Mouse (Mus musculus) CH12.LX (cell line): Measurements from ENCODE around the gene Zfp458. TPM values are rescaled to one million over a fixed set of nuclear protein-coding genes. Genes with fewer than 3 reads are reported as not detected.

Experiments used
- DNase-seq: peaks from one replicate; pipeline ENCODE4 v3.0.0-alpha.2; 2013; ENCODE audit errors: extremely low read depth
- H3K27ac ChIP-seq: 2 replicates; pipeline ENCODE4 v1.5.1; 2012; ENCODE audit warnings: low read depth, mild to moderate bottlenecking, control low read depth, moderate library complexity; ENCODE audit not compliant: insufficient read depth
- H3K27me3 ChIP-seq: replicated peaks from 2 replicates; pipeline ENCODE3; 2012; ENCODE audit warnings: inconsistent platforms
- H3K36me3 ChIP-seq, 2 experiments: replicated peaks in 1 of 2; 2 replicates each; pipeline versions ENCODE3 to v1.6.1; 2012; ENCODE audit warnings: inconsistent platforms in 1 of 2, low read length in 1 of 2, mild to moderate bottlenecking in 1 of 2, mixed read lengths in 1 of 2, moderate library complexity in 1 of 2; ENCODE audit not compliant: control insufficient read depth in 1 of 2, insufficient read depth in 1 of 2
- H3K4me1 ChIP-seq, 2 experiments: 2 replicates each; pipeline ENCODE4 v1.6.1; 2012; ENCODE audit warnings: inconsistent platforms in 1 of 2, moderate library complexity in 1 of 2; ENCODE audit not compliant: insufficient read depth in 2 of 2, control insufficient read depth in 1 of 2
- H3K4me2 ChIP-seq: 2 replicates; pipeline ENCODE4 v1.6.1; 2012; ENCODE audit warnings: low read depth, mild to moderate bottlenecking, control low read depth; ENCODE audit not compliant: poor library complexity, insufficient read depth, severe bottlenecking
- H3K4me3 ChIP-seq, 3 experiments: fragments of 150-350 bp in 1 of 3; sonication (generic) in 1 of 3; replicated peaks in 1 of 3; 2 replicates each; pipeline versions ENCODE3 to v1.5.1; 2011 to 2012; ENCODE audit warnings: low read depth in 2 of 3, low read length in 2 of 3, mild to moderate bottlenecking in 2 of 3, moderate library complexity in 2 of 3, control low read depth in 1 of 3, improper control_type of control experiment in 1 of 3, inconsistent platforms in 1 of 3, mixed read lengths in 1 of 3; ENCODE audit not compliant: poor library complexity in 1 of 3
- H3K79me2 ChIP-seq: replicated peaks from 2 replicates; pipeline ENCODE4 v1.6.1; 2012; ENCODE audit warnings: mild to moderate bottlenecking, moderate library complexity; ENCODE audit not compliant: control insufficient read depth, poor library complexity, insufficient read depth, severe bottlenecking; ENCODE audit errors: extremely low read depth
- H3K9ac ChIP-seq: 2 replicates; pipeline ENCODE4 v1.6.1; 2012; ENCODE audit warnings: low read depth, mild to moderate bottlenecking, control low read depth, moderate library complexity; ENCODE audit not compliant: insufficient read depth
- H3K9me3 ChIP-seq: replicated peaks from 2 replicates; pipeline ENCODE3; 2012; ENCODE audit warnings: low read length, inconsistent platforms, mixed read lengths
- BHLHE40 ChIP-seq: IDR thresholded peaks from 2 replicates; pipeline ENCODE4 v1.6.1; 2011; ENCODE audit warnings: mild to moderate bottlenecking, low read depth, low read length, improper control_type of control experiment
- CTCF ChIP-seq, 2 experiments: IDR thresholded peaks in 1 of 2; conservative IDR thresholded peaks in 1 of 2; 2 replicates each; pipeline ENCODE4 v1.5.1; 2011 to 2012; ENCODE audit warnings: low read depth in 2 of 2, low read length in 2 of 2, improper control_type of control experiment in 1 of 2, inconsistent platforms in 1 of 2, mild to moderate bottlenecking in 1 of 2, moderate library complexity in 1 of 2
- IRF4 ChIP-seq: IDR thresholded peaks from 2 replicates; pipeline ENCODE4 v1.6.1; 2014; ENCODE audit warnings: low read depth, mild to moderate bottlenecking, inconsistent platforms, low read length, improper control_type of control experiment
- NELFE ChIP-seq: IDR thresholded peaks from 2 replicates; pipeline ENCODE4 v1.6.1; 2011; ENCODE audit warnings: low read depth, low read length, improper control_type of control experiment
- POLR2A ChIP-seq: IDR thresholded peaks from 2 replicates; pipeline ENCODE4 v1.6.1; 2011; ENCODE audit warnings: low read depth, mild to moderate bottlenecking, improper control_type of control experiment, low read length
- RAD21 ChIP-seq: IDR thresholded peaks from 2 replicates; pipeline ENCODE4 v1.6.1; 2011; ENCODE audit warnings: low read depth, mild to moderate bottlenecking, low read length, improper control_type of control experiment, moderate library complexity
- SMC3 ChIP-seq: IDR thresholded peaks from 2 replicates; pipeline ENCODE4 v1.6.1; 2011; ENCODE audit warnings: low read depth, low read length, improper control_type of control experiment
- USF2 ChIP-seq: conservative IDR thresholded peaks from 2 replicates; pipeline ENCODE4 v1.6.1; 2011; ENCODE audit warnings: low read depth, low read length, improper control_type of control experiment
- dilution Hi-C: fragments of 300-500 bp; cut with MboI; formaldehyde crosslinking; loops from 2 replicates; pipeline ENCODE4 v1.14.3; 2020; ENCODE audit warnings: low sequenced_read_pairs; ENCODE audit not compliant: extremely low pct_unique_long_range_greater_than_20kb, extremely low pct_ligation_motif_present
- in situ Hi-C: fragments of 300-500 bp; cut with MboI; formaldehyde crosslinking; loops from 3 replicates; pipeline ENCODE4 v1.14.3; 2019; ENCODE audit warnings: low sequenced_read_pairs, low pct_ligation_motif_present, low pct_unique_long_range_greater_than_20kb, mixed read lengths
- polyA plus RNA-seq: library from polyadenylated mRNA; unstranded; fragments of >175 nt; gene quantifications from 2 replicates; pipeline ENCODE4 v1.2.1, GENCODE M21; 2012; ENCODE audit warnings: low read depth; ENCODE audit not compliant: insufficient read length
- total RNA-seq, 2 experiments: library from RNA; depleted of rRNA; stranded (reverse); fragments of 300-350 nt in 1 of 2; fragments of >200 nt in 1 of 2; gene quantifications; 2 replicates each; pipeline ENCODE4 v1.2.3; 2012 to 2014

Gene Zfp458
- total and polyA plus RNA-seq, 3 experiments: 1.6 to 3.3 (median 2.3) TPM

- H3K36me3 ChIP-seq: no peaks in the 10 kb centered on the region
- no peak overlapping the region for H3K9ac ChIP-seq
- peak; percentile 66 for DNase-seq
- in situ Hi-C loops (no loop called here), dilution Hi-C loops (no loop called here)
- H3K4me3 ChIP-seq: no peak overlapping the region
- no peaks in the 10 kb centered on the region for H3K79me2 ChIP-seq
- H3K4me1 ChIP-seq: peaks cover 0 to 6% of the 10 kb centered on the region in 2 experiments; a peak in 1 of 4 replicates
- no peak overlapping the region for H3K4me2 ChIP-seq
- peaks cover 3% of the 10 kb centered on the region for H3K9me3 ChIP-seq
- no peak for TF ChIP-seq POLR2A
- peak; percentile 34 for TF ChIP-seq SMC3
- no peak for TF ChIP-seq BHLHE40
- TF ChIP-seq IRF4: no peak
- no peak for TF ChIP-seq USF2
- TF ChIP-seq CTCF (conservative IDR thresholded peaks at IDR 0.05 in 1 of 2, IDR thresholded peaks at IDR 0.05 in 1 of 2; ENCODE audit: low read depth in 2 of 2, low read length in 2 of 2): peak; percentile 65 to 72
- TF ChIP-seq RAD21: peak; percentile 38
- TF ChIP-seq NELFE: no peak
- TF ChIP-seq, all 38 proteins: peak for 3
- Histone ChIP-seq H3K27ac (no peak overlapping the region), H3K27me3 (no peaks in the 10 kb centered on the region)
These were observed 64.2 kb downstream of the Zfp458 start for GRCm38 (mm10) chr13:67214015-67214607.

Other genes with a start within 250 kb of the Zfp458 start
- gene Zfp712, start 217.3 kb downstream of the Zfp458 start, total RNA-seq (2012; rRNA removed): 1.2 TPM in 2 replicates
- 1.3 and 1.4 TPM in 2 replicates for gene Zfp712, start 217.3 kb downstream of the Zfp458 start, total RNA-seq (2014; rRNA removed)
- 0.61 and 0.71 TPM in 2 replicates for gene Zfp712, start 217.3 kb downstream of the Zfp458 start, polyA plus RNA-seq
- 0.81 and 1.1 TPM in 2 replicates for gene Zfp708, start 180.5 kb downstream of the Zfp458 start, total RNA-seq (2012; rRNA removed)
- gene Zfp708, start 180.5 kb downstream of the Zfp458 start, total RNA-seq (2014; rRNA removed): 3.4 and 4.2 TPM in 2 replicates
- 1.1 and 1.2 TPM in 2 replicates for gene Zfp708, start 180.5 kb downstream of the Zfp458 start, polyA plus RNA-seq
- gene Gm28557, start 169.9 kb downstream of the Zfp458 start, total RNA-seq (2012; rRNA removed): 3.4 and 4.2 TPM in 2 replicates
- 2.9 and 4.5 TPM in 2 replicates for gene Gm28557, start 169.9 kb downstream of the Zfp458 start, total RNA-seq (2014; rRNA removed)
- gene Gm28557, start 169.9 kb downstream of the Zfp458 start, polyA plus RNA-seq: 1.6 TPM in 2 replicates
- gene Rslcan18, start 162.2 kb downstream of the Zfp458 start, total RNA-seq (2012; rRNA removed): 0.55 TPM in 2 replicates
- 0.18 and 0.81 TPM in 2 replicates for gene Rslcan18, start 162.2 kb downstream of the Zfp458 start, total RNA-seq (2014; rRNA removed)
- gene Rslcan18, start 162.2 kb downstream of the Zfp458 start, polyA plus RNA-seq: 0.20 and 0.57 TPM in 2 replicates
- gene Zfp759, start 156.8 kb downstream of the Zfp458 start, total RNA-seq (2012; rRNA removed): 2.1 and 2.2 TPM in 2 replicates
- gene Zfp759, start 156.8 kb downstream of the Zfp458 start, total RNA-seq (2014; rRNA removed): 6.1 and 7.1 TPM in 2 replicates
- 2.6 and 2.7 TPM in 2 replicates for gene Zfp759, start 156.8 kb downstream of the Zfp458 start, polyA plus RNA-seq
- gene Rsl1, start 105.3 kb downstream of the Zfp458 start, total RNA-seq (2012; rRNA removed): 7.4 and 8.6 TPM in 2 replicates
- gene Rsl1, start 105.3 kb downstream of the Zfp458 start, total RNA-seq (2014; rRNA removed): 16.0 and 18.8 TPM in 2 replicates
- 9.8 and 10.7 TPM in 2 replicates for gene Rsl1, start 105.3 kb downstream of the Zfp458 start, polyA plus RNA-seq
- 1.6 and 2.3 TPM in 2 replicates for gene Zfp455, start 84.0 kb downstream of the Zfp458 start, total RNA-seq (2012; rRNA removed)
- gene Zfp455, start 84.0 kb downstream of the Zfp458 start, total RNA-seq (2014; rRNA removed): 5.6 and 5.7 TPM in 2 replicates
- gene Zfp455, start 84.0 kb downstream of the Zfp458 start, polyA plus RNA-seq: 2.3 and 3.3 TPM in 2 replicates
- gene Zfp457, start 28.0 kb upstream of the Zfp458 start, total RNA-seq (2012; rRNA removed): 0.97 and 0.98 TPM in 2 replicates
- 0.66 TPM in 1 of 2 replicates, not detected in the other for gene Zfp457, start 28.0 kb upstream of the Zfp458 start, total RNA-seq (2014; rRNA removed)
- 0.40 and 0.57 TPM in 2 replicates for gene Zfp457, start 28.0 kb upstream of the Zfp458 start, polyA plus RNA-seq
- gene Zfp595, start 54.1 kb upstream of the Zfp458 start, total RNA-seq (2012; rRNA removed): 4.6 and 5.4 TPM in 2 replicates
- 10.1 and 13.7 TPM in 2 replicates for gene Zfp595, start 54.1 kb upstream of the Zfp458 start, total RNA-seq (2014; rRNA removed)
- 5.4 and 6.4 TPM in 2 replicates for gene Zfp595, start 54.1 kb upstream of the Zfp458 start, polyA plus RNA-seq
- 1.0 and 1.1 TPM in 2 replicates for gene Gm28044, start 82.1 kb upstream of the Zfp458 start, total RNA-seq (2012; rRNA removed)
- gene Gm28044, start 82.1 kb upstream of the Zfp458 start, total RNA-seq (2014; rRNA removed): not detected in 2 replicates
- gene Gm28044, start 82.1 kb upstream of the Zfp458 start, polyA plus RNA-seq: 0.89 and 1.0 TPM in 2 replicates
- 1.8 and 2.3 TPM in 2 replicates for gene Zfp953, start 82.1 kb upstream of the Zfp458 start, total RNA-seq (2012; rRNA removed)
- 4.6 and 5.6 TPM in 2 replicates for gene Zfp953, start 82.1 kb upstream of the Zfp458 start, total RNA-seq (2014; rRNA removed)
- 3.6 and 4.2 TPM in 2 replicates for gene Zfp953, start 82.1 kb upstream of the Zfp458 start, polyA plus RNA-seq
- 1.7 and 2.3 TPM in 2 replicates for gene Gm28041, start 97.3 kb upstream of the Zfp458 start, total RNA-seq (2012; rRNA removed)
- gene Gm28041, start 97.3 kb upstream of the Zfp458 start, total RNA-seq (2014; rRNA removed): 0.61 and 1.1 TPM in 2 replicates
- 1.8 TPM in 1 of 2 replicates, not detected in the other for gene Gm28041, start 97.3 kb upstream of the Zfp458 start, polyA plus RNA-seq
- gene Zfp456, start 97.3 kb upstream of the Zfp458 start, total RNA-seq (2012; rRNA removed): 4.7 and 5.1 TPM in 2 replicates
- 7.4 and 8.0 TPM in 2 replicates for gene Zfp456, start 97.3 kb upstream of the Zfp458 start, total RNA-seq (2014; rRNA removed)
- gene Zfp456, start 97.3 kb upstream of the Zfp458 start, polyA plus RNA-seq: 2.4 and 3.6 TPM in 2 replicates
- 8.3 and 9.0 TPM in 2 replicates for gene Zfp429, start 121.4 kb upstream of the Zfp458 start, total RNA-seq (2012; rRNA removed)
- 17.4 and 18.2 TPM in 2 replicates for gene Zfp429, start 121.4 kb upstream of the Zfp458 start, total RNA-seq (2014; rRNA removed)
- 8.0 and 10.5 TPM in 2 replicates for gene Zfp429, start 121.4 kb upstream of the Zfp458 start, polyA plus RNA-seq
- gene Zfp459, start 143.0 kb upstream of the Zfp458 start, total RNA-seq (2012; rRNA removed): 0.47 and 0.63 TPM in 2 replicates
- 0.12 TPM in 1 of 2 replicates, not detected in the other for gene Zfp459, start 143.0 kb upstream of the Zfp458 start, total RNA-seq (2014; rRNA removed)
- gene Zfp459, start 143.0 kb upstream of the Zfp458 start, polyA plus RNA-seq: not detected in 2 replicates
- gene Zfp874a, start 173.2 kb upstream of the Zfp458 start, total RNA-seq (2012; rRNA removed): 7.1 and 7.6 TPM in 2 replicates
- 16.8 and 23.6 TPM in 2 replicates for gene Zfp874a, start 173.2 kb upstream of the Zfp458 start, total RNA-seq (2014; rRNA removed)
- gene Zfp874a, start 173.2 kb upstream of the Zfp458 start, polyA plus RNA-seq: 6.1 and 6.5 TPM in 2 replicates
- gene Zfp874b, start 205.8 kb upstream of the Zfp458 start, total RNA-seq (2012; rRNA removed): 4.7 and 4.8 TPM in 2 replicates
- gene Zfp874b, start 205.8 kb upstream of the Zfp458 start, total RNA-seq (2014; rRNA removed): 8.0 and 8.7 TPM in 2 replicates
- gene Zfp874b, start 205.8 kb upstream of the Zfp458 start, polyA plus RNA-seq: 1.8 and 2.1 TPM in 2 replicates
- gene Zfp58, start 222.1 kb upstream of the Zfp458 start, total RNA-seq (2012; rRNA removed): 4.3 and 5.2 TPM in 2 replicates
- 5.9 and 6.4 TPM in 2 replicates for gene Zfp58, start 222.1 kb upstream of the Zfp458 start, total RNA-seq (2014; rRNA removed)
- gene Zfp58, start 222.1 kb upstream of the Zfp458 start, polyA plus RNA-seq: 2.7 and 2.9 TPM in 2 replicates
- 0.08 TPM in 1 of 2 replicates, not detected in the other for gene Gm26965, start 247.7 kb upstream of the Zfp458 start, total RNA-seq (2012; rRNA removed)
- gene Gm26965, start 247.7 kb upstream of the Zfp458 start, total RNA-seq (2014; rRNA removed): not detected in 2 replicates
- not detected in 2 replicates for gene Gm26965, start 247.7 kb upstream of the Zfp458 start, polyA plus RNA-seq
- 11.4 and 12.2 TPM in 2 replicates for gene Zfp87, start 247.7 kb upstream of the Zfp458 start, total RNA-seq (2012; rRNA removed)
- 20.7 and 25.0 TPM in 2 replicates for gene Zfp87, start 247.7 kb upstream of the Zfp458 start, total RNA-seq (2014; rRNA removed)
- 10.3 and 13.8 TPM in 2 replicates for gene Zfp87, start 247.7 kb upstream of the Zfp458 start, polyA plus RNA-seq